Mouse (Mus musculus) heart, embryonic 13.5 days (tissue): ENCODE data around the gene Nckipsd. TPM values are rescaled to one million over a fixed set of nuclear protein-coding genes. Genes with fewer than 3 reads are reported as not detected.

Source experiments
- ATAC-seq: fragments of 200-750 bp; cut with Nextera tagmentation; 2 replicates; pipeline ENCODE4 v1.8.0; 2017; ENCODE audit warnings: moderate TSS enrichment; ENCODE audit not compliant: insufficient number of reproducible peaks, low FRiP score, low TSS enrichment; ENCODE audit errors: extremely low read depth
- H3K27ac ChIP-seq: fragments of 300-500 bp; sonication (generic); replicated peaks from 2 replicates; pipeline ENCODE4 v1.5.1; 2015; ENCODE audit warnings: moderate library complexity, mild to moderate bottlenecking, inconsistent platforms
- H3K27me3 ChIP-seq: fragments of 300-500 bp; sonication (generic); replicated peaks from 2 replicates; pipeline ENCODE4 v1.6.1; 2015; ENCODE audit warnings: mild to moderate bottlenecking, inconsistent platforms
- H3K36me3 ChIP-seq: fragments of 300-500 bp; sonication (generic); 2 replicates; pipeline ENCODE4 v1.6.1; 2015; ENCODE audit warnings: mild to moderate bottlenecking, inconsistent platforms
- H3K4me1 ChIP-seq: fragments of 300-500 bp; sonication (generic); 2 replicates; pipeline ENCODE4 v1.6.1; 2015; ENCODE audit warnings: inconsistent platforms
- H3K4me2 ChIP-seq: fragments of 300-500 bp; sonication (generic); 2 replicates; pipeline ENCODE4 v1.6.1; 2015; ENCODE audit warnings: inconsistent platforms, mild to moderate bottlenecking, moderate library complexity
- H3K4me3 ChIP-seq: fragments of 300-500 bp; sonication (generic); 2 replicates; pipeline ENCODE4 v1.5.1; 2015; ENCODE audit warnings: moderate library complexity, mild to moderate bottlenecking, inconsistent platforms
- H3K9ac ChIP-seq: fragments of 300-500 bp; sonication (generic); 2 replicates; pipeline ENCODE4 v1.6.1; 2015; ENCODE audit warnings: inconsistent platforms, mild to moderate bottlenecking, moderate library complexity
- H3K9me3 ChIP-seq: fragments of 300-500 bp; sonication (generic); 2 replicates; pipeline ENCODE4 v1.6.1; 2016; ENCODE audit warnings: inconsistent platforms
- WGBS: fragments of 180-500 bp; shearing (Covaris S2); methylation state at CpG from one replicate; pipeline ENCODE4 v1.1.7; 2015; ENCODE audit warnings: mixed read lengths; 5-methylcytosine and 5-hydroxymethylcytosine counted together
- polyA plus RNA-seq: library from polyadenylated mRNA; unstranded; fragments of >200 nt; fragmentation: Nextera tagmentation; extraction: Ambion mirVana; gene quantifications from 2 replicates; pipeline ENCODE4 v1.2.1, GENCODE M21; 2015

Nckipsd gene
- polyA plus RNA-seq, 1 experiment from 2014 or later = 9.7 TPM

DNA sequence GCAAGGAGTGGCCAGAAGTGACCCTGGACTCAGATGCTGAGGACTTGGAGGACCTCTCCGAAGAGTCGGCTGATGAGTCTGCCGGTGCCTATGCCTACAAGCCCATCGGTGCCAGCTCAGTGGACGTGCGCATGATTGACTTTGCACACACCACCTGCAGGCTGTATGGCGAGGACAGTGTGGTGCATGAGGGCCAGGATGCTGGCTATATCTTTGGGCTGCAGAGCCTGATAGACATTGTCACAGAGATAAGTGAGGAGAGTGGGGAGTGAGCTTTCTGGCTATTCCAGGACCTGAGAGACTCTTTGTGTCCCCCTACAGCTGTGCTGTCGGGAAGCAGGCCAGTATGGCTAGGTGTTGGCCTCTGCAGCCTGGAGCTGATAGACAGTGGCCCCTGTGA, 2.4 kb upstream of the Nckipsd start:
- Histone ChIP-seq H3K9me3 (no peaks in the 10 kb centered on the region), H3K36me3 (peaks cover 67% of the 10 kb centered on the region), H3K4me1 (peaks cover 49% of the 10 kb centered on the region), H3K9ac (no peak overlapping the region), H3K27me3 (no peaks in the 10 kb centered on the region), H3K4me3 (no peak overlapping the region), H3K27ac (0 out of 2 replicates have a peak overlapping the region, but pooled peaks have one; percentile 24), H3K4me2 (no peak overlapping the region)
- 75% methylated on average over 8 of the region's 8 CpGs for WGBS
- no peak for ATAC-seq

DNA sequence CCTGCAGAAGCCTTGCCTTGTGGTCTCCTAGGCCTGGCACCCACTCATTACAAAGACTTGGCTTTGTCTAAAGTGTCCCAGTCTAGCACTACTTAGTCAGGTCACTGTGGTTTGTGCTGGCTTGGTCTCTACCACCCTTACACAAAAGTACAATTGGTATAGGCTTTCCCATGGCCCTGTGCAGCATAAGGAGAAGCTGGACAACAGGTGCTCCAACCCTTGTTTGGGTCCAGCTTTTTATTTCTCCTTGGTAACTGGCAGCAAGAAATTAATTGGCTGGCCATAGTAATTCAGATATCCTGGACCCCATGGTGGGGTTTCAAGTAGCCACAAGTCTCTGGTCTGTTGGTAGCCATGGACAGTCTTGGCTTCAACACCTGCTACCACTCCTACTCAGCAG, 1.8 kb upstream of the Nckipsd start:
- peaks cover 67% of the 10 kb centered on the region for H3K36me3 ChIP-seq

DNA sequence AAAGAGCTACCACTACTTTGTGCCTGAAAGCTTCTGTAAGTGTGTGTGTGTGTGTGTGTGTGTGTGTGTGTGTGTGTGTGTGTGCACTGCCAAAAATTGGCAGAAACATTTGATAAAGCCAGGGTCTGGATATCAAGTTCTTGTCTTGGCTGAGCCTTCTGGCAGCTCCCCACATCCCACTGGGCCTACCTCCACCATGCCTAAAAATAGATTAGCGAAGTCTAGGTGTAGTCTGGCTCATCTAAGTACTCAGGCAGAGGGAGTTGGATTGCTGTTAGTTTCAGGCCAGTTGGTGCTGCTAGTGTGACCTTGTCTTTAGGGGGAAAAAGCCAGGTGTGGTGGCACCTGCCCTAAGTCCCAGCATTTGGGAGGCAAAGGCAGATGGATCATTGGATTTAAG, 1.3 kb upstream of the Nckipsd start:
- WGBS = 44% methylated on average over 1 of the region's 1 CpGs
- Histone ChIP-seq H3K9ac (no peak overlapping the region), H3K9me3 (no peaks in the 10 kb centered on the region), H3K4me2 (no peak overlapping the region), H3K4me1 (peaks cover 49% of the 10 kb centered on the region), H3K4me3 (no peak overlapping the region), H3K27me3 (no peaks in the 10 kb centered on the region), H3K27ac (peak overlapping the region; percentile 30), H3K36me3 (peaks cover 67% of the 10 kb centered on the region)
- ATAC-seq = no peak

More for the DNA sequence above, 1.8 kb upstream of the Nckipsd start:
- no peak for ATAC-seq
- Histone ChIP-seq H3K27me3 (no peaks in the 10 kb centered on the region), H3K9ac (no peak overlapping the region), H3K4me3 (no peak overlapping the region), H3K4me1 (peaks cover 49% of the 10 kb centered on the region), H3K27ac (peak overlapping the region; percentile 30), H3K4me2 (no peak overlapping the region), H3K9me3 (no peaks in the 10 kb centered on the region)

DNA sequence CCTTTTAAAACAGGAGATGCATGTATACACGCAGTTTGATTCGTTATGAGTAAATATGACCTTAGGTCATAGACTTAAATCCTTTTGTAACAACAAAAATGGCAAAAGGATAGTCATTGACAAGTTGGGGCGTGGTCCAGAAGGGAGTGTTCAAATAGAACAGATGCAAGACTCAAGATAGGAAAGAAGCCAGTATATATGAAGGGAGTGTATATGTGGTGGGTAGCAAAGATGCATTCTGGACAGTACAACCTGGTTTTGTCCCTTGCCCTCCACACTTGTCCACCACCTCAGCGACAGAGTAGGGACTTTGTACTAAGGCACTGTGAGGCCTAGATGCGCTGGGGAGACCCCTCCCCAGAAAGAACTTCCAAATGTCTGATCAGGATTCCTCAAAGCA, 494 bp upstream of the Nckipsd start:
- H3K9ac ChIP-seq = peak overlapping the region; percentile 60
- peaks cover 49% of the 10 kb centered on the region for H3K4me1 ChIP-seq
- peaks cover 67% of the 10 kb centered on the region for H3K36me3 ChIP-seq
- no peaks in the 10 kb centered on the region for H3K9me3 ChIP-seq
- WGBS = 66% methylated on average over 5 of the region's 5 CpGs
- peak overlapping the region; percentile 84 for H3K4me2 ChIP-seq
- H3K27ac ChIP-seq = peak overlapping the region; percentile 30
- 0 out of 2 replicates have a peak overlapping the region, but pooled peaks have one; percentile 73 for H3K4me3 ChIP-seq
- no peaks in the 10 kb centered on the region for H3K27me3 ChIP-seq
- ATAC-seq = no peak

DNA sequence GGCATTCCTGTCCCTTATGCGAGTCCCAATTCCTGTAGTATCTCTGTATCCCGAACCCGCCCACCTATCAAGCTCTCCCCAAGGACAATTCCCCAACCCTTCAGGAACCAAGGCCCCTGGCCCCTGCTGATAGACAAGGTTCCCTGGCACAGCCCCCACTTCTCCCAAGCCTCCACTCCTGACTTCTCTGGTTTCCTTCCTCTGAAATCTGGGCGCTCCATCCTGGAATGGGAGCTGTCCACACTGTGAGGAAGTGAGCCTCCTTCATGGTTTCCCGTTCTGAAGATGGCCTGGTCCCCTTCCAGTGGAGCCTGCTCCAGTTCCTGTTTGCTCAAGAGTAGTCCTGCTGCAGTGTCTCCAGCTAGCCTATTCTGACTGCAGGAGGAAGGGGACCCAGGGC, 1.0 kb downstream of the Nckipsd start:
- WGBS = 44% methylated on average over 5 of the region's 5 CpGs

DNA sequence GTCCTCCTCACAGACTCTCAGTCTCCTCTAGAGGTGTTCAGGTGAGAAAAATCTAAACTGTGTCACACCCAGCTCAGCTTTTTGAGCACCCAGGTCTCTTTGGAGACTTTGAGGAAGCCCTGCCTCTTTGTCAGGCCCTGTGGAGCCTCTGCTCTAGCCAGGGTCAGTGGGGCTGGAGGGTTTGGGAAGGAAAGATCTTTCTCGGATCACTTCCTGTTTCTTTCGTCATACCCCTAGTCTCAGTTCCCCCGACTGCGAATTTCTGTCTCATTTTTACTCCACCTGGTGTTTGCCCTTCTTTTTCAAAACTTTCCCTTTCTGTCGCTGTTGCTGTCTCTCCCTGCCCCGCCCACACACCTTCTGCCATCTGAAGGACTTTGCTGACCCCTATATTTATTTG, 1.6 kb downstream of the Nckipsd start:
- peak overlapping the region; percentile 84 for H3K4me2 ChIP-seq
- 78% methylated on average over 6 of the region's 6 CpGs for WGBS
- no peaks in the 10 kb centered on the region for H3K9me3 ChIP-seq
- no peak overlapping the region for H3K27ac ChIP-seq
- H3K4me1 ChIP-seq = peaks cover 49% of the 10 kb centered on the region
- H3K4me3 ChIP-seq = no peak overlapping the region
- no peak for ATAC-seq
- peaks cover 67% of the 10 kb centered on the region for H3K36me3 ChIP-seq
- H3K9ac ChIP-seq = no peak overlapping the region; the same call in 1 of the 2 replicates
- H3K27me3 ChIP-seq = no peaks in the 10 kb centered on the region

More for the DNA sequence above, 1.0 kb downstream of the Nckipsd start:
- Histone ChIP-seq H3K27ac (0 out of 2 replicates have a peak overlapping the region, but pooled peaks have one; percentile 33), H3K9ac (peak overlapping the region; percentile 88), H3K4me3 (peak overlapping the region; percentile 73), H3K36me3 (peaks cover 67% of the 10 kb centered on the region), H3K4me2 (peak overlapping the region; percentile 84), H3K4me1 (peaks cover 49% of the 10 kb centered on the region), H3K27me3 (no peaks in the 10 kb centered on the region), H3K9me3 (no peaks in the 10 kb centered on the region)
- ATAC-seq = no peak

DNA sequence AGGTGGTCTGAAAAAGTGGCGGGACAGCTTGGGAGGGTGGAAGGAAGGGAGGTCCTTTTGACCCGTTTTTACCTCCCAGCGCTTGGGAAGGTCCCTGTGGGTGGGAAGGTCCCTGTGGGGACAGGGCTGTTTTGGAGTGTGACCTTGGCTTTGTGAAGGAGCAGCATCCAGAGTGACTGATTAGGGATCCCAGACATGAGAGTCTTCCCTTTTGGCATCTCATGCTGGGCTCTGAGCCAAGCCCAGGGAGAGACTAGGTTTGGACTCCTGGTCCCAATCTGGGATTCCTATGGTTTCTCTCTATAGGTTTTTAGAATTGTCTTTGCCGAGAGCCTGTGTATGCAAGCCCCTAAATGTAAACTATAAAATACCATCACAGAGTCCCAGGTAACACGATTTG, 2.3 kb downstream of the Nckipsd start:
- Histone ChIP-seq H3K27me3 (no peaks in the 10 kb centered on the region), H3K4me3 (no peak overlapping the region), H3K9me3 (no peaks in the 10 kb centered on the region), H3K36me3 (peaks cover 67% of the 10 kb centered on the region), H3K4me1 (peaks cover 46% of the 10 kb centered on the region), H3K9ac (no peak overlapping the region), H3K27ac (no peak overlapping the region), H3K4me2 (no peak overlapping the region)
- no peak for ATAC-seq
- WGBS = 74% methylated on average over 5 of the region's 5 CpGs

DNA sequence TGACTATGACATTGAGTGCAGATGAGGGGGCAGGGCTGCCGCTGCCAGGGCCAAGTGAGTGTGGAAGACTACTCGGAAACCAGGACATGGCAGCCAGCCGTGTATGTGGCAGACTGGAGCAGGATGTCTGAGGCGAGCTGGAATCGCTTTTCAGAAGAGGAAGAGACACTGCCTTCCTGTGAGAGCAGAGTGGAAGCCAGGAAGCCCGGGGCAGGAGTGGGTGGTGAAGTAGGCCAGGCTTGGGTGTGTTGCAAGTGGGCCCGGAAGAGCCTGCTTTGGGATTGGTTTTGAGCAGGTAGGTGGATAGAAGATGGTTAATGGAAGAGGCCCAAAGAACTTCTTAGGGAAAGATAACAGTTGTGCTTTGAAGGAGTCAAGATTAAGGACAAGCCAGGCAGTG, 7.4 kb downstream of the Nckipsd start:
- H3K36me3 ChIP-seq = peaks cover 70% of the 10 kb centered on the region
- H3K27ac ChIP-seq = no peak overlapping the region
- H3K4me2 ChIP-seq = no peak overlapping the region
- H3K27me3 ChIP-seq = 0 out of 2 replicates have a peak, but pooled peaks cover 4% of the 10 kb centered on the region
- H3K9me3 ChIP-seq = no peaks in the 10 kb centered on the region
- 82% methylated on average over 7 of the region's 7 CpGs for WGBS
- no peak for ATAC-seq
- no peak overlapping the region for H3K9ac ChIP-seq
- H3K4me1 ChIP-seq = peaks cover 1% of the 10 kb centered on the region; the same call in 1 of the 2 replicates
- no peak overlapping the region for H3K4me3 ChIP-seq

DNA sequence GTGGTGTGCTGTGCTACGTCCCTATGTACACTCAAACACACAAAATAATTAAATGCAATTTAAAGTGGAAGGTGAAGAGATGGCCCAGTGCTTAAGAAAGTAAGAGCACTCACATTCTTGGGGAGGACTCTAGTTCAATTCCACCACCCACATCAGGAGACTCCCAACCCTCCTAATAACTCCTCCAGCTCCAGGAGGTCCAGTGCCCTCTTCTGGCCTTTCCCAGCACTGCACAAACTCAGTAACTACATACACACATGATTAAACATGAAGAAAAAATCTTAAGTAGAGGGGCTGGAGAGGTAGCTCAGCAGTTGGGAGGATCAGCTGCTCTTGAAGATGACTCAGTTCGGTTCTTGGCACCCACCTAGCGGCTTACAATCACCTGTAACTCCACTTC, 11.3 kb downstream of the Nckipsd start:
- H3K9ac ChIP-seq = no peak overlapping the region

DNA sequence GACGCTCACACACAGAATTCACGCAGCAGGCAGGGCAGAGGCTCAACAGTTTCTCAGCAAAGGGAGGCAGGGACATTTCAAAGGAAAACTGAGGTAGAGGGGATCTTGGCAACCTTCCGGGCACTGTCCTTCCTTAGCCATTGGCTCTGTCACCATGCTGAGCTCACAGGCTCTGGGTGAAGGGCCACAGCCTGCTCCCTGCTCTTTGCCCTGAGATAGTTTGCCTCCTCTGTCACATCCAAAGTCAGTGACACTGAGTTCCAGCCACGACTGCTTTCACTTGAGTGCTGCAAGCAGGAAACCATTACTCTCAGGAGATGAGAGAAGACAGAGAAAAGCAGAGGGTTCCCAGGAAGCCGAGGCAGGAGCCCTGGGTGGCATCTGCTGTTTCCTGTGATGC, 11.9 kb downstream of the Nckipsd start:
- ATAC-seq = no peak
- peaks cover 27% of the 10 kb centered on the region for H3K36me3 ChIP-seq
- WGBS = 52% methylated on average over 5 of the region's 5 CpGs

More for the DNA sequence above, 11.3 kb downstream of the Nckipsd start:
- H3K9me3 ChIP-seq = no peaks in the 10 kb centered on the region
- H3K4me1 ChIP-seq = no peaks in the 10 kb centered on the region
- H3K4me2 ChIP-seq = no peak overlapping the region
- H3K4me3 ChIP-seq = no peak overlapping the region
- no peak for ATAC-seq
- peaks cover 34% of the 10 kb centered on the region for H3K27me3 ChIP-seq
- 59% methylated on average over 3 of the region's 3 CpGs for WGBS
- peaks cover 33% of the 10 kb centered on the region for H3K36me3 ChIP-seq
- H3K27ac ChIP-seq = no peak overlapping the region

DNA sequence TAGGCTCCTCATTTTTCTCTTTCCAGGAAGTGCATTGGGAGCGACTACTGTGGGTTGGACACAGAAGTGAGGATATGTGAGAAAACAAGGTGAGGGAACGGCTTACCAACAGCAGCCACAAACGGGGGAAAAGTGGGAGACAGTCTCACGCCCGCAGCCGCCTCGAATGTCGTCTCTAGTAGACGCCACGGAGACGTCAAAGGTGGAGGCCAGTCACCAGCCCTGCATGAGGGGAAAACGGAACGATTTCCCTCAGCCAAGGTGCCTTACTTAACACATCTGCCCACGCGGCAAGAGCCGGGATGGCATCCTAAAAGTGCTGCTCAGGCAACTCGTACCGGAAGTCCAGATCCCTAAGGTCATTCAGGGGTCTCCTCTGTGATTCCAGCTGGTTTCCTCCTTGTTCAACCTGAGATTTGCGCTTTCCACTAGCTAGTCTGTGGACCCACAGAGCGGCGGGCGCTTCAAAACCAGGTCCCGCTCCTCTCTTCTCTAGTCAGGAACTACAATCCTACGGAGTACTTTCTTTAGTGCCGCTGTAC, 16.0 kb downstream of the Nckipsd start:
- H3K4me3 ChIP-seq = no peak overlapping the region
- no peak overlapping the region for H3K4me2 ChIP-seq
- no peaks in the 10 kb centered on the region for H3K36me3 ChIP-seq
- H3K27me3 ChIP-seq = peaks cover 81% of the 10 kb centered on the region
- H3K4me1 ChIP-seq = peaks cover 14% of the 10 kb centered on the region
- ATAC-seq = no peak
- no peak overlapping the region for H3K27ac ChIP-seq
- H3K9me3 ChIP-seq = no peaks in the 10 kb centered on the region
- H3K9ac ChIP-seq = no peak overlapping the region
- 3% methylated on average over 25 of the region's 25 CpGs for WGBS

More for the DNA sequence above, 11.9 kb downstream of the Nckipsd start:
- Histone ChIP-seq H3K4me3 (no peak overlapping the region), H3K4me2 (no peak overlapping the region), H3K4me1 (no peaks in the 10 kb centered on the region), H3K27me3 (peaks cover 40% of the 10 kb centered on the region), H3K27ac (no peak overlapping the region), H3K9ac (no peak overlapping the region), H3K9me3 (no peaks in the 10 kb centered on the region)

DNA sequence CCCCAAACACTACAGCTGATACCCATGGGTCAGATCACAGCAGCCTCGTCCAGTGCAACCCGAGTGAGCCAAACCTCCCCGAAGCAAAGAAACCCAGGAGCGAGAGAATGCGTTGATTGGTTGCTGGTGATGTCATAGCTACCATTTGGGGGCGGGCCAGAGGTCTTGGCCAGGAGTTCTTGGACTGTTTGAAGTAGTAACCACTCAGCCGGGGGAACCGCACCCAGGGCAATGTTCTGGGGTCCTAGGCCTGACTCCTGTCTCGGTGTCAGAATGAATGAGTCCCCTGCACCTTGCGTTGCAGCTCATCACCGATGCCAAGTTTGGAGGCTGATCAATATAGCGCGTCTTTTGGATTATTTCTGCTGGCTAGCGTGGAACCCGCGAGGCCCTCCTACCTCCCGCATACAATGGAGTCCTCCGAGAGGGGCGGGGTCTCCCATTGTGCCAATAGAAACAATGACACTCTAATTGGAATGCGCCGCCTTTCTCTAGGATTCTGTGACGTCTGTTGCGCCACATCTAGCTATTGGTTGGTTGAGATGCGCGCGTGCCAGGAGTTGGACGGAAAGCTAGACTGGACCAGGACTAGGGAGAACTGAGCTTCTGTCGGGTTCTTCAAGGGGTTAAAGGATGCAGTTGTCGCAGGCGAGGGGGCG, 16.7 kb downstream of the Nckipsd start:
- Histone ChIP-seq H3K4me2 (no peak overlapping the region), H3K4me3 (no peak overlapping the region), H3K9me3 (no peaks in the 10 kb centered on the region), H3K4me1 (peaks cover 14% of the 10 kb centered on the region), H3K27ac (no peak overlapping the region), H3K27me3 (peaks cover 87% of the 10 kb centered on the region), H3K36me3 (no peaks in the 10 kb centered on the region), H3K9ac (no peak overlapping the region)
- WGBS = 1% methylated on average over 31 of the region's 31 CpGs
- ATAC-seq = no peak
